Mouse (Mus musculus): Measurements from ENCODE around the gene Lamb1. TPM values are rescaled to one million over a fixed set of nuclear protein-coding genes. Genes with fewer than 3 reads are reported as not detected.

Lamb1 gene
- polyA plus RNA-seq, 1 experiment from 2014 or later: 0.01 TPM

GRCm38 (mm10) chr12:31307011-31307410 lies 42.0 kb downstream of the Lamb1 start:
- no peak overlapping the region for H3K4me3 ChIP-seq (ENCODE audit: inconsistent target)
- H3K79me2 ChIP-seq (ENCODE audit: inconsistent target): no peaks in the 10 kb centered on the region
- no peaks in the 10 kb centered on the region for H3K36me3 ChIP-seq (ENCODE audit: inconsistent target)
- 96% methylated on average over 8 of the region's 8 CpGs for WGBS (ENCODE audit: missing documents)
- H3K27ac ChIP-seq: no peak overlapping the region

GRCm38 (mm10) chr12:31307756-31308155 lies 42.7 kb downstream of the Lamb1 start:
- 89% methylated on average over 8 of the region's 8 CpGs for WGBS (ENCODE audit: missing documents)
- H3K79me2 ChIP-seq (ENCODE audit: inconsistent target): no peaks in the 10 kb centered on the region
- no peak overlapping the region for H3K27ac ChIP-seq
- H3K36me3 ChIP-seq (ENCODE audit: inconsistent target): no peaks in the 10 kb centered on the region
- no peak overlapping the region for H3K4me3 ChIP-seq (ENCODE audit: inconsistent target)

DNA sequence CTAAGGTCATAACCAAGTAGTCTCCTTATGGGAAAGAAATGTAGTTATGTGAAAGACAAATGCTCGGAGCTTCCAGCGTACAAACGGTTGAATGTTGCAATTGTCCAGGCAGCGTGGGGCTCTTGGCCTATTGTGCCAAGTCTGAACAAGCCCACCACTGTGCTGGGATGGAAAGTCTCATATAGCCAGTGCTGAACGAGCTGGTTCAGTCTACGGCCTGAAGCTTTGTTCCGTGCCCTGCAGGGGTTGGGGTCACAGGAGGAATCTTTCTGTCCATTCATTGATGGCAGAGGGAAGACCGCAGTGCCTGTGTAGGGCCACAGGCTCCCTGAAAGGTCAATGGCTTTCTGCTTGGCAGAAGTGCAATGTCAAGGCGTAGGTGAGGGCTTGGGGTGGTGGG lies 45.7 kb downstream of the Lamb1 start:
- no peaks in the 10 kb centered on the region for H3K79me2 ChIP-seq (ENCODE audit: inconsistent target)
- H3K36me3 ChIP-seq (ENCODE audit: inconsistent target): no peaks in the 10 kb centered on the region
- WGBS (ENCODE audit: missing documents): 96% methylated on average over 9 of the region's 9 CpGs

DNA sequence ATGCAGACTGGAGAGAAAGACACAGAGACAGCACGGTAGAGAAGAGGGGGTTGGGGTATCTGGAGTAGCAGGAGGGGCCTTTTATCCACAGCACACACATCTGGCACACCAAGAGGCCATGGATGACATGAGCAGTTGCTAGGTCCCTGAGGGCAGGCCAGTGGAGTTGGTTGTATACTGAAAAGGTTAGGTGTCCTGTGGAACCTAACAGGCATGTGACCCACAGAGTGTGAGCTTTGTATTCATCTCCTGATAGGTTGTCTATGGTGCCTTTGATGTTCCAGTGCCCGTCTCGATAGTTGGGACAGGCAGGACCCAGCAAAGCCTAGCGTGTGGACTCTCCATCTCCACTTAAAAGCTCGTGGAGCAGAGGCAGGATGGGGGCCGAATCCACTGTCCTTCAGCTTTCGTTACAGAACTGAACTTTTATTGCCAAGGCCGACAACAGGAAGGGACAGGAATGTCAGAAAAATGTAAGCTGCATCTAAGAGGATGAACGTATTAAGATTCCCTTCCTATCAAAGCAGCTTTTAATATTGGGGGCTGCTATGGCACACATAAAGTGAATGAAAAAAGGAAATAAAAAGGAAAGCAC lies 46.7 kb downstream of the Lamb1 start:
- no peak overlapping the region for H3K4me3 ChIP-seq (ENCODE audit: inconsistent target)
- H3K27ac ChIP-seq: no peak overlapping the region
- 88% methylated on average over 8 of the region's 9 CpGs for WGBS (ENCODE audit: missing documents)
- no peaks in the 10 kb centered on the region for H3K36me3 ChIP-seq (ENCODE audit: inconsistent target)
- H3K79me2 ChIP-seq (ENCODE audit: inconsistent target): no peaks in the 10 kb centered on the region

More for the DNA sequence above, 45.7 kb downstream of the Lamb1 start:
- Histone ChIP-seq H3K4me3 (ENCODE audit: inconsistent target) (no peak overlapping the region), H3K27ac (no peak overlapping the region)

DNA sequence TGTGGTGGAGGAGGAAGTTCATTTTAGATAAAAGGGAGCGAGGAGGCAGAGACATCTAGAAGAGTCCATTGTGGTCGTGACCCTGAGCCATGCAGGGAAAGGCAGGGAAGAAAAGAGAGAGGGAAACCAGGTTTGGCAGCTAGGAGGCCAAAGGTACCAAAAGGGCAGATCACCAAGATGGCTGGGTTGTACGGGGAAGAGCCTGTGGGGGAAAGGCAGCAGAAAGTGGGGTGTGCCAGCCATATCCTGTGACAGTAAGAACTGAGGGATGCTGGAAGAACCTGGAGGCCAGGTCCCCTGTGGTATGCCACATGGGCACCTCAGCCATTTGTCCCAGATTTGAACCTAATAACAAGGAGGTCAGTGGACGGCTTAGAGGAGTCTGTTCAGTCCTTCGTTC lies 47.2 kb downstream of the Lamb1 start:
- Histone ChIP-seq H3K4me3 (ENCODE audit: inconsistent target) (no peak overlapping the region), H3K79me2 (ENCODE audit: inconsistent target) (no peaks in the 10 kb centered on the region), H3K27ac (no peak overlapping the region), H3K36me3 (ENCODE audit: inconsistent target) (no peaks in the 10 kb centered on the region)
- 82% methylated on average over 5 of the region's 5 CpGs for WGBS (ENCODE audit: missing documents)

DNA sequence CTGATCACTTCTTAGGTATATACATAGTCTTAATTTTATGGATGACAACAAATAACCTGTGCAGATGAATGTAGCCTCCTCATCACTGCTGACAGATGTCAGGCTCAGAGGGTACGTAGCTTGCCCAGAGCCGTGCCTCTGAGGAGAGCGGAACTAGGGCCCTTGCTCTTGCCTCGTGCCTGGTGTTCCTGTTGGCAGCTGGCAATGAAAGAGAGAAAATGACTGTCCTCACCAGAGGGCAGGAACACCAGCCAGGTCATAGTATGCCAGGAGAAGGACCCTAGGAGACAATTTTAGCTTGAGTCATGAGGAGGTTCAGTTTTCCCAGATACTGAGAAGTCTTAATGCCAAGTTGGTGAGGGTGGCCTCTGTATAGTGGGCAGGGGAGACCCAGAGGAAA lies 48.1 kb downstream of the Lamb1 start:
- no peak overlapping the region for H3K27ac ChIP-seq
- H3K4me3 ChIP-seq (ENCODE audit: inconsistent target): no peak overlapping the region
- H3K79me2 ChIP-seq (ENCODE audit: inconsistent target): no peaks in the 10 kb centered on the region
- H3K36me3 ChIP-seq (ENCODE audit: inconsistent target): no peaks in the 10 kb centered on the region
- 89% methylated on average over 4 of the region's 4 CpGs for WGBS (ENCODE audit: missing documents)

DNA sequence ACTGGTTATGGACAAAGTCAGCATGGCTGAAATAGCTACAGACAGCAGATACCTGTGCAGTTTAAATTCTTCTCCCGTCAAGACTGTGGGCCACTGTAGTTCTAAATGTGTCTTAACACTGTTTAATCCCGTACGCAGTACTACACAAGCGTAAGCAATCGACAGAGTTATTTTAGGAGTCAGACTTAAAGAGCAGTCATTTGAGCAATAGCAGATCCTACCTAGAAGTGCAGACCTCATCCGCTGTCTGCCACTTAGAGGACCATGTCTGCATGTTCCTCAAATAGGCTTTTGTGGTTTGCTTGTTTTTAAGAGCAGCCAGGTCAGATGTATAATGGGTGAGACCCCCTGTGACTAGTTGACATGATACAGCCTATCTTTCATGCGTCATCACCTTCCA lies 49.3 kb downstream of the Lamb1 start:
- Histone ChIP-seq H3K4me3 (ENCODE audit: inconsistent target) (no peak overlapping the region), H3K36me3 (ENCODE audit: inconsistent target) (no peaks in the 10 kb centered on the region), H3K79me2 (ENCODE audit: inconsistent target) (no peaks in the 10 kb centered on the region), H3K27ac (no peak overlapping the region)
- WGBS (ENCODE audit: missing documents): 90% methylated on average over 7 of the region's 7 CpGs

DNA sequence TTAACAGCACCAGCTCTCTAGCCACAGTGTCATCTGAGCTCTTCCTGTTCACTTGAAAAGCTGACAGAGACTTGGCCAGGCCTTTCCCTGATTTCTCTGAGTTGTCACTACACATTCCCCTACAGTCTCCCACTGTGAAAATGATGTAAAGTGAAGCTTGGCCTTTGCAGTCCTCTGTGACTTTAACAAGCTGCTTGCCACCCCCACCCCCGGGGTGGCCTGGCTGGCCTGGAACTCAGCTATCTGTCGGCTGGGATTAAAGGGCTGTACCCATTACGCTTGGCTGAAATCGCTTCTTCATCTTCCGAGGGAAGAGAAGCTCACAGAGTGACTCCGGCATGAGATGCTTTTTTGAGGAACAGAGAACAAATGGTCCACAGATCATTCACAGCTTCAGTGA lies 50.9 kb downstream of the Lamb1 start:
- no peaks in the 10 kb centered on the region for H3K79me2 ChIP-seq (ENCODE audit: inconsistent target)
- no peaks in the 10 kb centered on the region for H3K36me3 ChIP-seq (ENCODE audit: inconsistent target)
- no peak overlapping the region for H3K4me3 ChIP-seq (ENCODE audit: inconsistent target)
- no peak overlapping the region for H3K27ac ChIP-seq
- WGBS (ENCODE audit: missing documents): 94% methylated on average over 6 of the region's 6 CpGs

- Histone ChIP-seq H3K36me3 (ENCODE audit: inconsistent target) (no peaks in the 10 kb centered on the region), H3K27ac (no peak overlapping the region), H3K4me3 (ENCODE audit: inconsistent target) (no peak overlapping the region), H3K79me2 (ENCODE audit: inconsistent target) (no peaks in the 10 kb centered on the region)
- WGBS (ENCODE audit: missing documents): 95% methylated on average over 7 of the region's 7 CpGs
Measured at GRCm38 (mm10) chr12:31317670-31318408, 52.8 kb downstream of the Lamb1 start.

GRCm38 (mm10) chr12:31318409-31318963 lies 53.5 kb downstream of the Lamb1 start:
- 91% methylated on average over 10 of the region's 10 CpGs for WGBS (ENCODE audit: missing documents)

DNA sequence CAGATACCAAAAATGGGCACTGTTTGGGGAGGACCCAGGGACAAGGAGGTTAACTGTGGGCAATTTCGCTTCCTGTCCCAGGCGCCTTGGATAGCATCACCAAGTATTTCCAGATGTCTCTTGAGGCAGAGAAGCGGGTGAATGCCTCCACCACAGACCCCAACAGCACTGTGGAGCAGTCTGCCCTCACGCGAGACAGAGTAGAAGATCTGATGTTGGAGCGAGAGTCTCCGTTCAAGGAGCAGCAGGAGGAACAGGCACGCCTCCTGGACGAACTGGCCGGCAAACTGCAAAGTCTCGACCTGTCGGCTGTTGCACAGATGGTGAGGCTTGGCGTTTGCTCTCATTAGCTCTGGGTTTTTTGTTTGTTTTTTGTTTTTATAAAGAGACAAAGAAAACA lies 55.8 kb downstream of the Lamb1 start:
- H3K36me3 ChIP-seq (ENCODE audit: inconsistent target): no peaks in the 10 kb centered on the region
- H3K4me3 ChIP-seq (ENCODE audit: inconsistent target): no peak overlapping the region
- no peak overlapping the region for H3K27ac ChIP-seq
- H3K79me2 ChIP-seq (ENCODE audit: inconsistent target): no peaks in the 10 kb centered on the region
- 88% methylated on average over 13 of the region's 13 CpGs for WGBS (ENCODE audit: missing documents)

More at GRCm38 (mm10) chr12:31318409-31318963, 53.5 kb downstream of the Lamb1 start:
- Histone ChIP-seq H3K4me3 (ENCODE audit: inconsistent target) (no peak overlapping the region), H3K79me2 (ENCODE audit: inconsistent target) (no peaks in the 10 kb centered on the region), H3K27ac (no peak overlapping the region), H3K36me3 (ENCODE audit: inconsistent target) (no peaks in the 10 kb centered on the region)

DNA sequence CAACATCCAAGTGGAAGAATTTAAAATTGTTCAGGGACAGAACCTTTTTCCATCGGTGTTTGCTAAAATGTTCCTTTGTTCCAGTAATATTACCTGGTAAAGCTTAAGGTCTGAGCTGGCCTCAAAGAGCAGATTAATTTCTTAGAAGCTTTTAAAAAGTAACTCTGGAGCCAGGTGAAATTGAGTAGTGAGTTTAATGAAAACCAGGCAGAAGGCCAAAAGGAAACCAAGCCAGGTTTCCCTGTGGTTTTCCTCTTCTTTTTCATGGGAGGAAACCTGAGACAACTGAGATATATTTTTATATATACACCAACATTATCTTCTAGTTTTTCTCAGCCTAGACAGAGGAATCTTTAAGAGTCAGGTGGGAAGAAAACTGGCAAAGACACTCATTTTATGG lies 56.5 kb downstream of the Lamb1 start:
- Histone ChIP-seq H3K79me2 (ENCODE audit: inconsistent target) (no peaks in the 10 kb centered on the region), H3K4me3 (ENCODE audit: inconsistent target) (no peak overlapping the region), H3K27ac (no peak overlapping the region), H3K36me3 (ENCODE audit: inconsistent target) (no peaks in the 10 kb centered on the region)
- WGBS (ENCODE audit: missing documents): 92% methylated on average over 1 of the region's 1 CpGs

DNA sequence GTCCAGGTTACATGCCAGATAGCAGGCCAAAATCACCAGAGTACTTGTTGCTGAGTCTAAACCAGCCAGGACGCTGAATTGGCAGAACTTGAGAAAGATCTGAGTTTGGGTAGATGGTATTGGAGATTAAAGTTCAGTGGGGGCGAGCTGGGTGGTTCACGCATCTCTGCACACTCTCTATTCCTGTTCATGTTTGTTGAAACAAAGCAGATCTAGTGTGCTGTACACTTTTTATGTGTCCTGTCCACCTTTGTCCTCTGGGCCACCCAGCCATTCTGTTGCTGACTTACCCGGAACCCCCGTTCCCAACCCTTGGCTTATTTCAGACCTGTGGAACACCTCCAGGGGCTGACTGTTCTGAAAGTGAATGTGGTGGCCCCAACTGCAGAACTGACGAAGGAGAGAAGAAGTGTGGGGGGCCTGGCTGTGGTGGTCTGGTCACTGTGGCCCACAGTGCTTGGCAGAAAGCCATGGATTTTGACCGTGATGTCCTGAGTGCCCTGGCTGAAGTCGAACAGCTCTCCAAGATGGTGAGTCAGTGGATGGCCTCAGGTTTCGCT lies 58.2 kb downstream of the Lamb1 start:
- 85% methylated on average over 9 of the region's 9 CpGs for WGBS (ENCODE audit: missing documents)

GRCm38 (mm10) chr12:31327139-31327538 lies 62.1 kb downstream of the Lamb1 start:
- WGBS (ENCODE audit: missing documents): 95% methylated on average over 9 of the region's 9 CpGs
- Histone ChIP-seq H3K79me2 (ENCODE audit: inconsistent target) (no peaks in the 10 kb centered on the region), H3K4me3 (ENCODE audit: inconsistent target) (no peak overlapping the region), H3K27ac (no peak overlapping the region), H3K36me3 (ENCODE audit: inconsistent target) (peaks cover 11% of the 10 kb centered on the region; the same call in 1 of the 2 replicates)

More for the DNA sequence above, 58.2 kb downstream of the Lamb1 start:
- Histone ChIP-seq H3K4me3 (ENCODE audit: inconsistent target) (no peak overlapping the region), H3K27ac (no peak overlapping the region), H3K36me3 (ENCODE audit: inconsistent target) (no peaks in the 10 kb centered on the region), H3K79me2 (ENCODE audit: inconsistent target) (no peaks in the 10 kb centered on the region)

GRCm38 (mm10) chr12:31333261-31333660 lies 68.2 kb downstream of the Lamb1 start:
- Histone ChIP-seq H3K27ac (no peak overlapping the region), H3K4me3 (ENCODE audit: inconsistent target) (no peak overlapping the region), H3K36me3 (ENCODE audit: inconsistent target) (peaks cover 58% of the 10 kb centered on the region), H3K79me2 (ENCODE audit: inconsistent target) (no peaks in the 10 kb centered on the region)
- WGBS (ENCODE audit: missing documents): 94% methylated on average over 1 of the region's 1 CpGs
